Mouse (Mus musculus) midbrain, embryonic 15.5 days (tissue): ENCODE results near the gene Actl11. TPM values are rescaled to one million over a fixed set of nuclear protein-coding genes. Genes with fewer than 3 reads are reported as not detected.

ENCODE experiments used
- ATAC-seq: fragments of 200-750 bp; cut with Nextera tagmentation; replicated peaks from 2 replicates; pipeline ENCODE4 v1.8.0; 2017; ENCODE audit warnings: moderate TSS enrichment
- H3K27ac ChIP-seq: fragments of 300-500 bp; sonication (generic); 2 replicates; pipeline ENCODE4 v1.5.1; 2015; ENCODE audit warnings: mild to moderate bottlenecking, inconsistent platforms
- H3K27me3 ChIP-seq: fragments of 300-500 bp; sonication (generic); replicated peaks from 2 replicates; pipeline ENCODE4 v1.6.1; 2015; ENCODE audit warnings: inconsistent platforms
- H3K36me3 ChIP-seq: fragments of 300-500 bp; sonication (generic); replicated peaks from 2 replicates; pipeline ENCODE4 v1.6.1; 2015; ENCODE audit warnings: inconsistent platforms
- H3K4me1 ChIP-seq: fragments of 300-500 bp; sonication (generic); 2 replicates; pipeline ENCODE4 v1.6.1; 2015; ENCODE audit warnings: inconsistent platforms
- H3K4me2 ChIP-seq: fragments of 300-500 bp; sonication (generic); 2 replicates; pipeline ENCODE4 v1.6.1; 2015; ENCODE audit warnings: inconsistent platforms, mild to moderate bottlenecking, moderate library complexity
- H3K4me3 ChIP-seq: fragments of 300-500 bp; sonication (generic); 2 replicates; pipeline ENCODE4 v1.5.1; 2015; ENCODE audit warnings: mild to moderate bottlenecking, inconsistent platforms
- H3K9ac ChIP-seq: fragments of 300-500 bp; sonication (generic); 2 replicates; pipeline ENCODE4 v1.6.1; 2015; ENCODE audit warnings: mild to moderate bottlenecking, inconsistent platforms
- H3K9me3 ChIP-seq: fragments of 300-500 bp; sonication (generic); 2 replicates; pipeline ENCODE4 v1.6.1; 2016; ENCODE audit warnings: inconsistent platforms
- WGBS: fragments of 180-500 bp; shearing (Covaris S2); methylation state at CpG from one replicate; pipeline ENCODE4 v1.1.7; 2015; ENCODE audit warnings: mixed read lengths; 5-methylcytosine and 5-hydroxymethylcytosine counted together
- polyA plus RNA-seq: library from polyadenylated mRNA; unstranded; fragments of >200 nt; fragmentation: Nextera tagmentation; extraction: Ambion mirVana; gene quantifications from 2 replicates; pipeline ENCODE4 v1.2.1, GENCODE M21; 2015

Actl11 gene
- polyA plus RNA-seq, 1 experiment from 2014 or later, result not detected

GRCm38 (mm10) chr9:107906252-107906966 is 21.9 kb upstream of the Actl11 start, which contains the start of gene Mst1r:
Gene Mst1r (plus strand): TSS chr9:107906873.
- no peaks in the 10 kb centered on the region for H3K9me3 ChIP-seq
- H3K9ac ChIP-seq, result peak within 1 kb of the TSS; percentile 18
- no peaks in the 10 kb centered on the region; the same call in 1 of the 2 replicates for H3K27me3 ChIP-seq
- ATAC-seq, result no peak
- 25% methylated on average over 19 of the region's 19 CpGs for WGBS
- peak within 1 kb of the TSS; percentile 48 for H3K4me2 ChIP-seq
- H3K4me1 ChIP-seq, result peaks cover 16% of the 10 kb centered on the region
- H3K27ac ChIP-seq, result no peak within 1 kb of the TSS
- no peaks in the 10 kb centered on the region for H3K36me3 ChIP-seq
- H3K4me3 ChIP-seq, result peak within 1 kb of the TSS; percentile 23

GRCm38 (mm10) chr9:107906967-107907800 is 21.1 kb upstream of the Actl11 start:
- Histone ChIP-seq H3K9ac (peak overlapping the region; percentile 18), H3K27ac (no peak overlapping the region), H3K9me3 (no peaks in the 10 kb centered on the region), H3K36me3 (no peaks in the 10 kb centered on the region), H3K4me2 (peak overlapping the region; percentile 48), H3K4me1 (peaks cover 13% of the 10 kb centered on the region; the same call in 1 of the 2 replicates), H3K4me3 (peak overlapping the region; percentile 23), H3K27me3 (no peaks in the 10 kb centered on the region)
- no peak for ATAC-seq
- 42% methylated on average over 31 of the region's 31 CpGs for WGBS

GRCm38 (mm10) chr9:107907801-107908120 is 20.5 kb upstream of the Actl11 start:
- no peak overlapping the region for H3K4me2 ChIP-seq

GRCm38 (mm10) chr9:107908410-107909158 is 19.7 kb upstream of the Actl11 start:
- H3K27me3 ChIP-seq, result no peaks in the 10 kb centered on the region
- no peak overlapping the region for H3K27ac ChIP-seq
- peaks cover 13% of the 10 kb centered on the region; the same call in 1 of the 2 replicates for H3K4me1 ChIP-seq
- WGBS, result 30% methylated on average over 18 of the region's 18 CpGs
- ATAC-seq, result no peak
- H3K9ac ChIP-seq, result no peak overlapping the region
- H3K9me3 ChIP-seq, result no peaks in the 10 kb centered on the region
- no peak overlapping the region for H3K4me2 ChIP-seq
- H3K36me3 ChIP-seq, result no peaks in the 10 kb centered on the region
- H3K4me3 ChIP-seq, result no peak overlapping the region

More at GRCm38 (mm10) chr9:107907801-107908120, 20.5 kb upstream of the Actl11 start:
- Histone ChIP-seq H3K4me1 (peaks cover 13% of the 10 kb centered on the region; the same call in 1 of the 2 replicates), H3K27ac (no peak overlapping the region), H3K4me3 (no peak overlapping the region), H3K9me3 (no peaks in the 10 kb centered on the region), H3K36me3 (no peaks in the 10 kb centered on the region), H3K9ac (no peak overlapping the region), H3K27me3 (no peaks in the 10 kb centered on the region)
- no peak for ATAC-seq
- WGBS, result 84% methylated on average over 14 of the region's 14 CpGs

GRCm38 (mm10) chr9:107910025-107910769 is 18.1 kb upstream of the Actl11 start:
- no peaks in the 10 kb centered on the region for H3K9me3 ChIP-seq
- no peak overlapping the region for H3K27ac ChIP-seq
- H3K9ac ChIP-seq, result no peak overlapping the region
- 87% methylated on average over 15 of the region's 15 CpGs for WGBS
- H3K36me3 ChIP-seq, result no peaks in the 10 kb centered on the region
- ATAC-seq, result no peak
- H3K27me3 ChIP-seq, result no peaks in the 10 kb centered on the region
- H3K4me1 ChIP-seq, result peaks cover 13% of the 10 kb centered on the region; the same call in 1 of the 2 replicates
- H3K4me3 ChIP-seq, result no peak overlapping the region
- H3K4me2 ChIP-seq, result no peak overlapping the region

- Histone ChIP-seq H3K4me2 (no peak overlapping the region), H3K9ac (no peak overlapping the region), H3K27ac (no peak overlapping the region), H3K4me1 (peaks cover 13% of the 10 kb centered on the region), H3K36me3 (no peaks in the 10 kb centered on the region), H3K4me3 (no peak overlapping the region), H3K27me3 (no peaks in the 10 kb centered on the region), H3K9me3 (no peaks in the 10 kb centered on the region)
- no peak for ATAC-seq
- WGBS, result 83% methylated on average over 16 of the region's 16 CpGs
These were observed 13.4 kb upstream of the Actl11 start for GRCm38 (mm10) chr9:107914764-107915420.

GRCm38 (mm10) chr9:107917895-107918608 is 10.2 kb upstream of the Actl11 start:
- no peak overlapping the region for H3K4me3 ChIP-seq
- H3K27me3 ChIP-seq, result no peaks in the 10 kb centered on the region
- peak overlapping the region; percentile 16; the same call in 1 of the 2 replicates for H3K27ac ChIP-seq
- 33% methylated on average over 13 of the region's 13 CpGs for WGBS
- H3K36me3 ChIP-seq, result no peaks in the 10 kb centered on the region
- no peaks in the 10 kb centered on the region for H3K9me3 ChIP-seq
- peaks cover 13% of the 10 kb centered on the region for H3K4me1 ChIP-seq
- 0 out of 2 replicates have a peak overlapping the region, but pooled peaks have one; percentile 19 for H3K4me2 ChIP-seq
- H3K9ac ChIP-seq, result no peak overlapping the region
- ATAC-seq, result peak; percentile 58

- ATAC-seq, result no peak
- H3K4me1 ChIP-seq, result peaks cover 15% of the 10 kb centered on the region
- H3K27me3 ChIP-seq, result no peaks in the 10 kb centered on the region
- WGBS, result 87% methylated on average over 6 of the region's 6 CpGs
- H3K36me3 ChIP-seq, result no peaks in the 10 kb centered on the region
- no peak overlapping the region for H3K4me2 ChIP-seq
- H3K27ac ChIP-seq, result 0 out of 2 replicates have a peak overlapping the region, but pooled peaks have one; percentile 6
- no peak overlapping the region for H3K9ac ChIP-seq
- H3K4me3 ChIP-seq, result no peak overlapping the region
- no peaks in the 10 kb centered on the region for H3K9me3 ChIP-seq
These were observed 9.4 kb upstream of the Actl11 start for GRCm38 (mm10) chr9:107918884-107919283.

- Histone ChIP-seq H3K36me3 (no peaks in the 10 kb centered on the region), H3K27me3 (no peaks in the 10 kb centered on the region), H3K4me2 (no peak overlapping the region), H3K9me3 (no peaks in the 10 kb centered on the region), H3K27ac (no peak overlapping the region), H3K9ac (no peak overlapping the region), H3K4me3 (no peak overlapping the region), H3K4me1 (peaks cover 19% of the 10 kb centered on the region)
- ATAC-seq, result no peak
- WGBS, result 83% methylated on average over 5 of the region's 5 CpGs
These were observed 8.8 kb upstream of the Actl11 start for GRCm38 (mm10) chr9:107919441-107919840.

GRCm38 (mm10) chr9:107923021-107923420 is 5.2 kb upstream of the Actl11 start:
- H3K9ac ChIP-seq, result no peak overlapping the region
- H3K4me3 ChIP-seq, result no peak overlapping the region
- no peaks in the 10 kb centered on the region for H3K9me3 ChIP-seq
- WGBS, result 34% methylated on average over 7 of the region's 7 CpGs
- no peak overlapping the region for H3K27ac ChIP-seq
- H3K4me2 ChIP-seq, result no peak overlapping the region
- no peaks in the 10 kb centered on the region for H3K27me3 ChIP-seq
- ATAC-seq, result no peak
- no peaks in the 10 kb centered on the region for H3K36me3 ChIP-seq
- peaks cover 27% of the 10 kb centered on the region for H3K4me1 ChIP-seq
